Mouse (Mus musculus) frontal cortex, postnatal 25 days (tissue): ENCODE measurements around the gene Coro2b.

Source experiments
- DNase-seq, 2 experiments: peaks; one replicate each; pipeline ENCODE4 v3.0.0; 2022; ENCODE audit warnings: low spot score in 2 of 2

The Coro2b gene

GRCm38 (mm10) chr9:62536655-62537631, at the start of gene Coro2b:
Coro2b (minus strand) TSS chr9:62537044.
- DNase-seq, result peak; percentile 57 to 64

DNA sequence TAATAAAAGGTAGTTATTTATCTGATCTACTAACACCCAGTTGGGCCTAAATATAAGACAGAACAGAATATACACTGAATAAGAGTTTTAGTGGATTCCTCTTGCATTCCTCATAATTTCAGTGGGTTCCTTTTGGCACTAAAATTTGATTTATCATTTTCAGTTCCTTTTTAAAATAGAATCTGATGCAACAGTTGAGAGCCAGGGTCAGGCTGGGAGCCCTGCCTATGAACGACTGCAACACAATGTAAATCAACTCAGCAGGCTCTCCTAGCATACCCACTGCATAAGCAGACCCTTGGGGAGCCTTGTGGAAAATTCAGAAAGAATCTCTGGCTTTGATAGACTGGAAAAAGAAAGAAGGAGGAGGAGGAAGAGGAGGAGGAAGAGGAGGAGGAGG, 40.7 kb upstream of the Coro2b start:
- no peak for DNase-seq

GRCm38 (mm10) chr9:62569121-62569520, 32.3 kb upstream of the Coro2b start:
- no peak for DNase-seq

DNA sequence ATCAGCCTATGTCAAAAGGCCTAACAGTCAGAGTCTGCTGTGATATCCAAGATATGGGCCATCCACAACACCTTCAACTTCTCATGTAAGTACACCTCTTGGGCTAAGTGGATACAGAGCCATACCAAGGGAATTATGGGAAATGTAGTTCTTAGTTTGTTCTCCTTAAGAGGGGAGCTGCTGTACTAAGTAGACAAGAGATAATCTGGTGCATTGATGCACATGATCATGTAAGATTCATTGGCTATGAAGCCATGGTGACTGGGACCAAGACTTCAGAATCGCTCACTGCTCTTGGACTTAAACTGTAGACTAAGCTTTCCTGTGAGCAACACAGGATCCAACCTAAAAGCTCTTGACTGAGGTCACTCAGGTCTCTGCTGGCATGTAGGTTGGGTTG, 31.0 kb upstream of the Coro2b start:
- no peak for DNase-seq

- DNase-seq, result no peak
Observed at GRCm38 (mm10) chr9:62562236-62562635, 25.4 kb upstream of the Coro2b start.

- DNase-seq, result no peak
Observed at GRCm38 (mm10) chr9:62560432-62560831, 23.6 kb upstream of the Coro2b start.

DNA sequence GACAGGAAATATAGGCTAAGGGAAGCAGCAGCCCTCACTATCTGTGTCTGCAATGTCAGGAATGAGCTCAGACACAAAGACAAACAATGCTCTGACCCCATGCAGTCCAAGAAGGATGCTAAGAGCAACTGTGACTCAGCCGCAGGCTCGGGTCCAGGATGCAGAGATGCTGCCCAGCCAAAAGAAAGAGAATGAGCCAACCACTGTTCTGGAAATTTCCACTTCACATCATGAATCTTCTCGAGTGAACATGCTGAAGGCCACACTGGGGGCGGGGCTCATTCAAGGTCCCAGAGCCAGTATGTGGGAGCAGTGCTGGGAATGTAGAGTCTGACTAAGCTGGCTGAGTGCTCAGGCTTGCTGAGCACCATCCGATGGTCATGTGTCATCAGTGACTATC, 23.2 kb upstream of the Coro2b start:
- no peak for DNase-seq

DNA sequence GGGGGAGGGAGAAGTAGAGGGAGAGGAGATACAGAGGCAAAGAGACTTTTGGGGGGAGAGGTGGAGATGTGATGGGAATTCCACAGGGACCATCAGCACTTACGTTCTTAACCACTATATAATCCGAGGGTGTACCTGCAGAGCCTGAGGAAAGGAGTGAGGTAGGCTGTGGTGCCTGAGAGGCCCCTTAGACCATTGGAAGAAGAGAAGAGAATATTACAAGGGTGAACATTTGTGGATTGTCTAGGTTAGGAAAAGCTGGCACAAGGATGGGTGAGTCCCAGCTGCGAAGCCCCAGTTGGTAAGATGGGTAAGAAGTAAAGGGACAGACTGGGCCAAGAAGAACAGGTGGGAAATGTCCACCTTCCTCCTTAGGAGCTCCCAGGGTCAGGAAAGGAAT, 22.6 kb upstream of the Coro2b start:
- no peak for DNase-seq

DNA sequence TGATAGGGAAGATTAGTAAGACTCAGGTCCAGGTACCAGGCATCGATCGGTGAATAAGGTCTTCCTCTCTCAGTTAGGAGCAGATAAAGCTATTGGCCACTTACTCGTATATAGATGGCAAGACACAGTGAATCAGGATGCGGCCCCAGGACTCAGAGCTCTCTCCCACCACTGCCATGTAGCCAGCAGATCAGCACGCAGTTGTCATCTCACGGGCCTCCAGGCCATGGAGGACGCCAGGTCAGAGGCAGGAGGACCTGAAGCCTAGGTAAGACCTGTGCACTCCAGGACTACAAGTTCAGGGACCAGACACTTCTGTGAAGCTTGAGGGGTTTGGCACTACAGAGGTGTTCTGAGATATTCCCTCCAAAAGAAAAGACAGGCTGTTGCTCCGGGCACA, 21.2 kb upstream of the Coro2b start:
- DNase-seq, result no peak

GRCm38 (mm10) chr9:62556748-62557147, 19.9 kb upstream of the Coro2b start:
- no peak for DNase-seq

DNA sequence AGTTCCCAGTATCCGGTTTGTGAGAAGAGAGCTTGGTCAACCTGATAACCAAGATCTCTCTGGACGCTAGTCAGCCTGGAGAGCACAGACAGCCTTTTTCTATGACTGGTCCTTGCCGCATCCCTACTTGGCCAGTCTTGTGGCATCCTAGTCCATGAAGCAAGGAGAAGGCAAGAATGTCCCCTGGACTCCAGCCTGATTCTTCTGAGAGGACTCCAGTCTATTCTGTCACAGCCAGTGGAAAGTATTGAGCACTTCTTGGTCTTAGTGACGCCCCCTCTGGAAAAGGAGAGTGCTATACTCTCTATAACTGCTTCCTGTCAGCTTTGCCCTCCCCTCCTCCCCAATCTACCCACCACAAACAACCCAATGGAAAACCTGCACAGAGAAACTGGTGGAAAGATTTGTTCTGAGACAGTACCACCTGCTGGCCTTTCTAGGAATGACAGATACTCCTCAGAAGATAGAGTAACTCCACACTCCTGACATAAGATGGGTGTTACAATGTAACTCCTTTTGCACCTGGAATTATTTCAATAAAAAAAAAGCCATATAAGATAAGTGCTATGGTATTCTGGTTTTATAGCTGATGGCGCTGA, 18.5 kb upstream of the Coro2b start:
- no peak for DNase-seq

DNA sequence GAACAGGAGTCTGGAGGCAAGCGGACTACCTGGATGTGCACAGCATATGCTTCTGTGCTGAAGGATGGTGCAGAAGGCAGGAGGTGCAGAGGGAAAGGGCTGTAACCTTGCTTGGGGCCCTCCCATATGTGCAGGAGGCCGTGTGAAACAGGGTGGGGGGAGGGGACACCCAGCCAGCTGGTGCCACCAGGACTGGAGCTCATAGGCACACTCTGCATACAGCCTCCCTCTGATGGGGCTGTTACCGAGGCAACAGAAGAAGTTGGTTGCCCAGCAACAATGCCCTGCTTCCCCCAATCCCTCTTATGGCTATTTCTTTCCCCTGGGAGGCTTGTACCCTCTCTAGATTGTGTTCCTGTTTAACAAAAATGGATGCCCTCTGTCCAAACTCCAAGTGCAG, 17.8 kb upstream of the Coro2b start:
- DNase-seq, result no peak

GRCm38 (mm10) chr9:62553366-62553940, 16.6 kb upstream of the Coro2b start:
- peak in 1 of 2 experiments; percentile 76 for DNase-seq

DNA sequence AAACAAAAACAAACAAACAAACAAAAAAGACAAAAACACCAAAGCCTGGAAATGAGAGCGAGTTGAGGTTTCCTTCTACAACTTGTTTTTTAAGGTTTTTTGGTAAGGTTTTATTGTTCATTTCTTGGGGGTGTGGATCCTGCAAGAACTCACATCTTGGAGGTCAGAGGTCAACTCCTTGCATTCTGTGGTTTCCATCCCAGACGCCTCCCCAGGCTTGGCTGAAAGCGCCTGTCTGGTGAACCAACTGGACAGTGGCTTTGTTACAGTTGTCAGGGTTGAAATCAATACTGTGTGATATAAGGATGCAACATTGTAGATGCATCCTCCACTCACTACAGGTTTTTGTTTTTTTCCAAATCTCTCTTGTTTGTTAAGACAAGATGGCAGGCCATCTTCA, 14.7 kb upstream of the Coro2b start:
- DNase-seq, result no peak

- DNase-seq, result no peak
Observed at GRCm38 (mm10) chr9:62550661-62551093, 13.8 kb upstream of the Coro2b start.

DNA sequence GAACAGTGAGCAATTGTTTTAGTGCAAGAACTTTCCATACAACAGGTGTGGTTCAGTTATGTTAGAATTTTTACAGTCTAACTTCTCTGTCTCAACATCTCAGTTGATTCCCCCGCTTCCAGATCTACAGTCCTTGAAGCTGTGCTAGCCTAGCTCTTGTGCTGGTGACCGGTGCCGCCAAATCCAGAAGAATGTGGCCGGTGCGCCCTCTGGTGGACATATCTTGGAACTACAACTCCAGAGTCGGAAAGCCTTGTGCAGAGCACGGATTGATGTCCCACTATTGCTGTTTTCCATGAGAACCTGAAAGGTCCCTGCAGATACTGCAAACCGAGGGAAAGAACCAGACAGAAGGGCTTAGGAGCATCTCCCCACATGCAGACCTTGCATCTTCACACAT, 13.0 kb upstream of the Coro2b start:
- DNase-seq, result peak; percentile 97 to 99

GRCm38 (mm10) chr9:62547476-62547875, 10.6 kb upstream of the Coro2b start:
- DNase-seq, result no peak

DNA sequence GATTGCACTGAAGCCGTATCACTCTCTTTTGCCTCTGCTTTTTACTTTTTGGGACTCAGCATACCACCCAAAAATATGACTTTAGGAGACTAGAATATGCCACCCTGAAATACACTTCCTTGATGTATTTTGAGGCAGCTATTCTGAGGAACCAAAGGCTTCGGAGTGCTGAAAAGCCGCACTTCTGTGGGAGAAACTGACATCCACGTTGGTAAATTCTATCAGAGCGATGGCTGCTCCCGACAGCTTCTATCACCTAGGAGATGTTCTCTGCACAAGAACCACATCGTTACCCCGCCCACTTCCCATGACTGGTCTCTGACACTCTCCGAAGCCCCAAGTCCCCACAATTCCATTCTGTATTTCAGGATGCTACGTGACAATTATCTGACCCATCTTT, 8.0 kb upstream of the Coro2b start:
- no peak for DNase-seq

DNA sequence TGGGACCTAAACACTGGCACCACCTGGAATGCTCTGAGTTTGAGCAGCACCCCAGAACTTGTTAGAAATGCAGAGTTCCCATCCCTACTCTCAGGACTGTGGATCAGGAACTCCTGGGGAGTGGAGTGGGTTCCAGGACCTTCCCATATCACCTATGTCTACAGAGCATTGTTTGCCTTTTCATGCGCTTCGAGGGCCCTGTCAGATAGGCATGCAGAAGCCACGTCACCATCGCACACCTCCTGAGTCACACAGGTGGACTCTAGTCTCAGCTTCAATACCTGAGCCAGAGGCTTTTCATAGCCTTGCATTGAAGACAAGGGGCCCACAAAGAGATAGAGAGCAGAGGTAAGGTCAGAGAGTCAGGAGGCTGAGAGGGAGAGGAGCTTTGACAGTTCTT, 7.0 kb upstream of the Coro2b start:
- no peak for DNase-seq

DNA sequence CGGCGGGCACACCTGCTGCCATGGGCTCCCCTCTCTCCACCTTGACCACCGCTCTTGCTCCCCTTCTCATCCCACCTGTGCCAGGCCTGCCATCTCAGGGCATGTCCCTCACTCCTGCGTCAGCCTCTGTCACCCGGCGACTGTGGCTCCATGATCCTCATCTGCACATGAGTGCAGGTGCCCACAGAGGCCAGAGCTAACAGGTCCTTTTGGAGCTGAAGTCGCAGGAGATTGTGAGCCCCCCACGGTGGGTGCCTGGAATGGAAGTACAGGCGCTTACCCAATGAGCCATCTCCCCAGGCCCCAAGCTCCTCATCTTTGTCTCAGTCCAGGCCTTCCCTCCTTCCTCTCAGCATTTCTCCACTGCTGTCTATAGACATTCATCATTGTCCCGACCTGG, 4.8 kb upstream of the Coro2b start:
- DNase-seq, result no peak

- DNase-seq, result no peak
Observed at GRCm38 (mm10) chr9:62541182-62541581, 4.3 kb upstream of the Coro2b start.

DNA sequence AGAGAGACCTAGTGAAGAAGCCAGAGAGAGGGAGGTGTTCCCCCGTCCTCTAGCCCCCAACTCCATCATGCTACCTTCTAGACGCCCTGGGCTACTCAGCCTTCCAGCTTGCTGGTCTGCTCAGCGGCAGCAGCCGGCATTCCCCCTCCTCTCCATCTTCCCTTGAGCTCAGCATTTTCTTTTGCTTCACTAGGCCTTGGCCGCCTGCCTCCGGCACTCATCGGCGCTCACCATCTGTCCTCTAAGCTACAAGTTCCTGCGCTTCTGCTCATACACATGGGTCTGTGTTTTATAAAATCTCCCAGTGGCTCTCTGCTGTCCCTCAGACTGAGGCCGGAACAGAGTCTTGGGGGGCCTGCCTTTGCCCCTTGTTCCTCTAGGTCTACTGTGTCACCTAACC, 3.9 kb upstream of the Coro2b start:
- DNase-seq, result no peak

DNA sequence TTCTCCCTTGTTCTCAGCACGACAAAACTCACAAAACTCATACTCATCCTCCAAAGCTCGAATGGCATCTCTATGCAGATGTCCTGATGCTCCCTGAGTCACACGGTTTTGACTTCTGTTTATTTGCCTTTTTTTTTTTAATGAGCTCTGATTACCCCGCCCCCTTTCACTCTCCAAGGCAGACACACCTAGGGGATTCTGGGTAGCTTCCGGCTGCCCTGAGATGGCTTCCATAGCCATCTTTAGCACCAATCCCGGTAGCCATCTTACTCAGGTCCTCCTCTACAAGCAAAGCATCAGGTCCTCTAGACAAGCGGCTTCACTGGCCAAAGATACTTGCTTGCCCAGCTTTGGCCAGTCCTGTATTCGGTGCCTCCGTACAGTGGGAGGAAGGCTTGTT, 3.3 kb upstream of the Coro2b start:
- no peak for DNase-seq
